Mouse (Mus musculus): ENCODE results near the gene Grm5.
A peak's percentile ranks its signal among the peaks of the same experiment; 100 is the strongest.

The Grm5 gene

GRCm38 (mm10) chr7:87583868-87584267, at the start of gene Grm5:
Gene Grm5, plus strand, starts transcription at chr7:87584168.
- DNase-seq (ENCODE audit: extremely low read depth, insufficient read length, low spot score) = no peak

DNA sequence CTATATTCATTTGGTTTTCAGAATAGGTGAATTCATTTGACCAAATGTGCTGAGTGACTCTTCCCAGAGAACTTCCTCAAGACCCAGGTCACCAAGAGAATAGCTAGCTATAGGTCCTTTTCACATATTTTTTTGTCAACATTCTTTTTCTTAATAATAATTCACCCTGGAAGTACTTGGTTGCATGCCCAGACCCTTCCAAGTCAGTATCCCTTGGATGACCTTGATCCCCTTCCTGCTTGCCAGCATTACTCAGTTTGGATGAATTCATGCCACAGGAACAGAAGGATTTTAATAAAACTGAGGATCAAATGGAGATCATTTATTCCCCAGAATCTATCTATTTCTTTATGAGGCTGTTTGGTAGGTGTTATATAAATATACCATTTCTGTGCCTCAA, 44.9 kb upstream of the Grm5 start:
- no peak for DNase-seq (ENCODE audit: extremely low read depth, insufficient read length, low spot score)

DNA sequence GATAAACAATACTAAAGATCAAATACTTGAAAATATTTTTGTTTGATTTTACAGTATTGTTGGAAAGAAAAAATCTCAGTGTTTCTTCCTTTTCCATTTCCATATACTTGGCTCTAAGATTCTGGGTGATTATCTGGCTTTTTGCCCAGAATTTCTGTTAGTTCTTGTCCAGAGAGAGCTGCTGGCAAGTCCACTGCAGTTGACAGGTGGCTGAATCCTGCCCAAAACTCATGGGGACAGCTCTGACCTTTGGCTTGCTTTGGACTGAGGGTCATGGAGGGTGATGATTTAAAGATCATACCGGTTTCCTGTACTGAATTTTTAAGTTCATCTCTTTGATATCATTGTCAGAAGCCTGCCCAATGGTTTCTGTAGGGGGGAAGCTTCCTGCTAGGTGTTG, 18.7 kb upstream of the Grm5 start:
- no peak for DNase-seq (ENCODE audit: extremely low read depth, insufficient read length, low spot score)

- DNase-seq (ENCODE audit: extremely low read depth, insufficient read length, low spot score) = no peak
Measured at GRCm38 (mm10) chr7:87566476-87566875, 17.5 kb upstream of the Grm5 start.

DNA sequence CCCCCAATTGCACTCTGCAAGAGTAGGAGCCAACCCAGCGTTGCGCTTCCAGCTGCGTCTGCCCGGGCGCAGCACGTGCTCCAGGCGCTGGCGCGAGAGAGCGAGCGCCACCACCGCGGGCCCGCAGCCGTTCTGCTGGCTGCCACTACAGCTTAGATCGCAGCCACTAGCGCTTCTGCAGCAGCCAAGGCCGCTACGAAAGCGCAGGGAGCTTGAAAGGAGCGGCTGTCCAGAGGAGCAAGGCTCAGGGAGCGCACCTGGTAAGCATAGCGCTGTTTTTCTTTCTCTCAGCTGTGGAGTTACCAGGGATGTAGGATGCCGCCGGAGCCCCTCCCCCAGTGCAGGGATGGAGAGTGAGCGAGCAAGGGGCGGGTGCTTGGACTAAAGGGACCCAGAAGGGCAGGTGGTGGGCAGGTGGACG, 323 bp downstream of the Grm5 start:
- DNase-seq (ENCODE audit: extremely low read depth, insufficient read length, low spot score) = peak; percentile 3

GRCm38 (mm10) chr7:87586271-87586937, 2.4 kb downstream of the Grm5 start:
- no peak for DNase-seq (ENCODE audit: extremely low read depth, insufficient read length, low spot score)

- DNase-seq (ENCODE audit: extremely low read depth, insufficient read length, low spot score) = no peak
Measured at GRCm38 (mm10) chr7:87587976-87588375, 4.0 kb downstream of the Grm5 start.

DNA sequence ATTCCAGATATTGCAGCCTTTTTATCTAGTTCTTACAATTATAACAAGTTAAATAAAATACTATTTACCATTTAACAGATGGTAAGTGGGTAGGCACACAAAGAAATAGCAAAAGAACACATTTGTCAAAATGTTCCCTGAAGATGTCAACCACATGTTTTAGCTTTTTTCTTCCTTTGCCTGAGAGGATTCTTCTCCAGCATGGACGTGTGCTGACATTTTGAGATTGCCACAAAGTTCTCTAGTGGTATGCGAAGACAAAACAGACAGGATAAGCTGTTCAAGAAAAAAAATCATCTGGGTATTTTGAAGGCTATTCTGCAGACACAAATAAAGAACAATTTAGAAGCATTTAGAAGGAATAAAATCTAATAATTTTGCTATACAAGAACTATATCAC, 42.3 kb downstream of the Grm5 start:
- DNase-seq (ENCODE audit: extremely low read depth, insufficient read length, low spot score) = no peak

- no peak for DNase-seq (ENCODE audit: extremely low read depth, insufficient read length, low spot score)
Measured at GRCm38 (mm10) chr7:87635530-87635929, 51.6 kb downstream of the Grm5 start.

DNA sequence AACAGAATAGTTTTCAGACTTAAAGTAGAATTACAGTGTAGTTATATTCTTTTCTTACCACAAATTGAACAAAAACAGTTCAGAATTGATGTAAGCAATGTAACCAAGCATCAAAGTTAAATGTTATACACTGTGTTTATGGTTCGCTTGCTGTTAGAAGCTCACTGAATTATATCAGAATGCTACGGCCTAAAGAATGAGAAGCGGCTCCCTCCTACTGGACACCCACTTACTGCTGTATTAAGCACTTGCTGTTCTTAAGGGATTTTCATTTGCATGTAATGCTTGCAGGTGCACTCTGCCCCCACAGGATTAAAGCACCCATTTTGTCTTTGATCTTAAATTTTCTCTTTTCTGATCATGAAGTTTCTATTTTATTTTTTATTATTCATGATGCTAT, 66.6 kb downstream of the Grm5 start:
- DNase-seq (ENCODE audit: extremely low read depth, insufficient read length, low spot score) = no peak

DNA sequence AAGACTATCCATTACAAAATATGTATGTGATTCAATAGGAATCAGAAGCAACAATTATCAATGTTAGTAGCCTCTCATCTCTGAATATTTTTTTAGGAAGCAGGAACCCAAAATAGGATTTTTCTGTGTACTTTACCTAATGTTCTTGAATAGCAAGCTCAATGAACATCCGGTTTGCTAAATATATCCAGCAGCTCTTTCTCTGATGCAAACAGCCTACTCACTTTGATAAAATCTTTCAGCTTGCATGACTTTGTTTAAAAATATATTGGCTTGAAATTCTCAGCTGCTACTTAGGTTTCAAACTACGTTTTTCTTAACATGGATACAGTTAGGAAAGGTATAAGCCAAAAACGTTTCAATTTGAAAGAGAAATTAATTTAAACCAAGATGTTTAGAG, 77.8 kb downstream of the Grm5 start:
- no peak for DNase-seq (ENCODE audit: extremely low read depth, insufficient read length, low spot score)

DNA sequence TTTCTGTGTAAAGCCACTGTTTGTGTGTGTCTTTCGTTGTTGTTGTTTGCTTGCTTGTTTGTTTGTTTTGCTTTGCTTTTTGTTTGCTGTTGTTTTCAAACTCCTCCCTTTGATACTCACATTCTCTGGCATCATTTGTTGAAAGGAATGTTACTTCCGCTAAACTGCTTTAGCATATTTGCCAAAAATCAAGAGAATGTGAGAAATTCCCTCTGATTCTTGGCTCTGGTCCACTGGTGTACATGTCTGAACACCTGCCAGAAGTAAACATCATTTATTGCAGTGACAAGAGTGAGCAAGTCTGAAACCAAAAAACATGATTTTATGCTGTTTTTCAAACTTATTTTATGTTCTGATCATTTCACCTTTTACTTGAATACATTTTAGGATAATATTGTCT, 80.1 kb downstream of the Grm5 start:
- DNase-seq (ENCODE audit: extremely low read depth, insufficient read length, low spot score) = no peak

DNA sequence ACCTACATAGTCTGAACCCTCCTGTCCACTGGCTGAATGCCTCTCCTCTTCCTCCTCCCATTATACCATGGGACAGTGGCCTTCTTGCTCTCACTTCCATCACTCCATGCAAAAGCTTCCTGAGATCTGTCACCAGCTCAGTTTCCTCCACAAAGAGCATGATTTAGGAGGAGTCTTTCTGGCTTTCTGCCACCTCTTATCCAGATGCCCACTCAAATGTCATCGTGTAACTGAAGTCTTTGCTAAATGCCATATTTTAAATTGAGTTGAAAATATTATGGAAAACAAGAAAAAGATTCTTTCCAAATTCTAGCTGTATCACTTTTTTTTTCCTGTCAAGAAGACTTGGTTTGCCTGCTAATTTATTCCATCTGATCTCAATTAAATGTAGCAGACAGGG, 132.4 kb downstream of the Grm5 start:
- DNase-seq (ENCODE audit: extremely low read depth, insufficient read length, low spot score) = no peak

- no peak for DNase-seq (ENCODE audit: extremely low read depth, insufficient read length, low spot score)
Measured at GRCm38 (mm10) chr7:87718631-87719030, 134.7 kb downstream of the Grm5 start.

- no peak for DNase-seq (ENCODE audit: extremely low read depth, insufficient read length, low spot score)
Measured at GRCm38 (mm10) chr7:87734511-87734910, 150.5 kb downstream of the Grm5 start.

DNA sequence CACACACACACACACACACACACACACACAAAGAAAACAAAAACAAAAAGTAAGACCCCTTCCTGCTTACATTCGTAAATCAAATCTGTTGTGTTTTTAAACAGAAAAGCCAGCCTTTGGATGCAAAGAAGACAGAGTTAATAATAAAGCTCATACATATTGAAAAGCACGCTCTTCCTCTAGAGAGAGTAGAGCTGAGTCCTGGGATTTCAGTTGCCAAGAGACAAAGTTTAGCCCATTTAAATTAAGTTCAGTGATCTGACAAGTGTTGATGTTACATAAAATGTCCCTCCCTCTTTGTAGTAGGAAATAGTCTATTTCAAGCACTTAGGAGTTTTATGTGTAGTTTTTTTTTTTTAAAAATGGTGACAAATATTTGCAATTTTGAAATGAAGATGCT, 178.0 kb downstream of the Grm5 start:
- DNase-seq (ENCODE audit: extremely low read depth, insufficient read length, low spot score) = no peak

GRCm38 (mm10) chr7:87762376-87762775, 178.4 kb downstream of the Grm5 start:
- no peak for DNase-seq (ENCODE audit: extremely low read depth, insufficient read length, low spot score)

GRCm38 (mm10) chr7:87787560-87787959, 203.6 kb downstream of the Grm5 start:
- DNase-seq (ENCODE audit: extremely low read depth, insufficient read length, low spot score) = no peak

DNA sequence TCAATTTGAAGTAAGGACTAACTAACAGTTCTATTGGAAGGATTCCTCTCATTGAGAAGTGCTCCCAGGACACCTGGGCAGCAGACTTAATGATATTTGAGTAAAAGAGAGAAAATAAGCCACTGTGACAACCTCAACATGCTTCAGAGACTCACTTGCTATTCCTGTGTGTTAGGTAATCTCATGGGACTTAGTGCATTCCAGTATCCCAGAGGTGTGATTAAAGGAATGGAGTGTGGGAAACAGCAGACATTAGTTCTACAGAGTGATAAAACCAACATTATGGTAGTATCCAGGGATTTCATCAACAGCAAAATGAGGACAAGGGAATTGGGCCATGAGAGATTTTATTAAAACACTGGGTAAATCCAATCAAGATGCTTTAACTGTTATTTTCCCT, 205.0 kb downstream of the Grm5 start:
- no peak for DNase-seq (ENCODE audit: extremely low read depth, insufficient read length, low spot score)

DNA sequence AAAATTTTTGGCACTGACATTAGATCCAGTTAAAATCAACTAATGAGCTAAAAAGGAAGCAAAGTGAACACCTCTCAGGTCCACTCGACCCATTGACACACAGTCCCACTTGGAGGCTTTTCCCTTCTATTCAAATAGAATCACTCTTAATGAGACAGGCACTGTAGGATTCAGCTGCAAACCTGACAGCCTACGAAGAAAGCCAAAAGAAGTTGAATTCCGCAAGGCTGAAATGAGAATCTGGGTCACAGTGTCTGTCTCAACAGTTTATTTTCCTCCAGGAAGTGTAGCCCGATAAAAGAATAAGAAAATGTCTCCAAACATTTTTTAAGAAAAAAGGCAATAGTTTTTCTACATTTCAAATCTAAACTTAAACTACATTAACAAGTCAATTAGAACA, 209.9 kb downstream of the Grm5 start:
- no peak for DNase-seq (ENCODE audit: extremely low read depth, insufficient read length, low spot score)

DNA sequence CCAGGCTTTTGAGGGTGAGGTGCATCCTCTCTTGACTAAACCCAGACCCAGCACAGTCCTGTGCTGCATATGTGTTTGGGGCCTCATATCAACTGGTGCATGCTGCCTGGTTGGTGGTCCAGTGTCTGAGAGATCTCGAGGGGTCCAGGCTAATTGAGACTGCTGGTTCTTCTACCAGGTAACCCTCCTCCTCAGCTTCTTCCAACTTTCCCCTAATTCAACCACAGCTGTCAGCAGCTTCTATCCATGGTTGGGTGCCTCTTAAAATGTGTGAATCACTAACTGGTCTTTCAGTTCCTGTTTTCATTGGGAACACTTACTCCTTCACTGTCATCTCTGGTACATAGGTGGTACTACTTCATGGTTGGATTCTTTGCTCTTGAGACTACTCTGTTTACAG, 240.9 kb downstream of the Grm5 start:
- no peak for DNase-seq (ENCODE audit: extremely low read depth, insufficient read length, low spot score)

GRCm38 (mm10) chr7:87834669-87835068, 250.7 kb downstream of the Grm5 start:
- DNase-seq (ENCODE audit: extremely low read depth, insufficient read length, low spot score) = no peak

DNA sequence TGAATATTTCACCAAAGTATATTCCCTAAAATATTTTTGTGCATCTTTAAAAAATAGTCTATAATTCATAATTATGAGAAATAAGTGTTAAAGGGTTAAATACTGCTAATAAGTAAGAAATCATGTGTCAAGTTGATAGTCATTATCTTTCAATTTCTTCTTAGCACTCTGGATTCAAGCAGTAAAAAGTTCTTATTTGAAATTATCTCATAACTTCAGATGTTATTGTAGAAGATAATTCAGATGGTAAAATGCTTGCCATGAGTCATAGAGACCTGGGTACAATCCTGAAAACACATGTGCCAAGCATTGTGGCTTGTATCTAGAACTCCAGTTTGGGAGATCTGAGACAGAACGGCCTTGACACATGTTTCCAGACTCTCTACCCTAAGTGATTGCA, 254.6 kb downstream of the Grm5 start:
- DNase-seq (ENCODE audit: extremely low read depth, insufficient read length, low spot score) = no peak
